Mouse (Mus musculus) bone marrow macrophage, adult 2 months (primary cell): Measurements from ENCODE around the gene 1110008P14Rik.

Experiments
- CTCF ChIP-seq: IDR thresholded peaks from 2 replicates; pipeline ENCODE4 v1.5.1; 2012; ENCODE audit warnings: low read depth, mild to moderate bottlenecking, low read length, moderate library complexity
- POLR2A ChIP-seq: IDR thresholded peaks from 2 replicates; pipeline ENCODE4 v1.6.1; 2012; ENCODE audit warnings: mild to moderate bottlenecking, low read depth, low read length, borderline replicate concordance

DNA sequence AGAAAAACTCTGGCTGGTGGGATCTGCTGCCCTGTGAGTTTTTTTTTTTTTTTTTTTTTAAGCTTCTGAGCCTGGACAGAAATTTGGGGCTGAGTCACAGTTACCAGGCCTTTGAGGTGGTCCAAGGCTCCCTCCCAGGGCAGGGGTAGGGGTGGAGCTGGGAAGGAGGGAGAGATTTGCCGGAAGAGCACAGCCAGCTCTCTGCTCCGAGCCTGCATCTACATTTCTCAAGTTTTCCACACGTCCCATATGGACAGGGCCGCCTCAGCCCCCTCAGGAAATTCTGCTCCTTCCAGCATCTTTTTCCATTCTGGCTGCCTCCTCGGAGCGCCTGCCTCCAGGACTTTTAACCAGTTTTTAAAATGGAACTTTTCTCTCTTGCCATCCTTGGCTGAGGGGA, 52.2 kb downstream of the 1110008P14Rik start:
- TF ChIP-seq CTCF: no peak
- no peak for TF ChIP-seq POLR2A
